Comparison of ENCODE assay signal across 16 mouse cellular contexts in genomic region chrX:48389380-48389779, GRCm38 (mm10).
"Had no signal": no experiment of that assay in that cellular context is flagged by ENCODE, and none has a peak within 500 bp of the region (broad histone marks: within the 10 kb centered on the region; RNA-seq: fewer than 3 reads in every experiment).

No protein-coding gene starts in this region.

- H3K4me3 ChIP-seq: neural tube, embryonic 13.5 days; neural tube, embryonic 15.5 days; stomach, embryonic 15.5 days had no signal

- H3K9me3 ChIP-seq: neural tube, embryonic 13.5 days; neural tube, embryonic 15.5 days; stomach, embryonic 15.5 days had no signal

- H3K27me3 ChIP-seq: neural tube, embryonic 13.5 days; neural tube, embryonic 15.5 days; stomach, embryonic 15.5 days had no signal

- H3K4me1 ChIP-seq: neural tube, embryonic 13.5 days; neural tube, embryonic 15.5 days; stomach, embryonic 15.5 days had no signal

- H3K9ac ChIP-seq: neural tube, embryonic 13.5 days; neural tube, embryonic 15.5 days; stomach, embryonic 15.5 days had no signal

- DNase-seq: retina, postnatal 1 day; right cerebral cortex, adult 18-20 months; right cerebral cortex, postnatal 14 days; right cerebral cortex, postnatal 25 days; right cerebral cortex, postnatal 4 days; spleen, adult 18-20 months; thymus, adult 18-20 months; thymus, adult 2 months; thymus, postnatal 14 days; thymus, postnatal 25 days; thymus, postnatal 36 days; thymus, postnatal 4 days had no signal

- H3K27ac ChIP-seq: neural tube, embryonic 13.5 days; neural tube, embryonic 15.5 days; stomach, embryonic 15.5 days; stomach, postnatal 0 days had no signal
